Mouse (Mus musculus) adrenal gland, adult 10 weeks (tissue): Measurements from ENCODE around the gene Glb1l2. TPM values are rescaled to one million over a fixed set of nuclear protein-coding genes. Genes with fewer than 3 reads are reported as not detected.

ENCODE experiments used
- polyA plus RNA-seq: library from polyadenylated mRNA; stranded (reverse); fragments of 350-450 nt; fragmentation: Illumina TruSeq; extraction: RNeasy Lipid Tissue Mini Kit (QIAGEN cat#74804); gene quantifications from one replicate; pipeline ENCODE4 v1.2.3, GENCODE M21; 2014; ENCODE audit warnings: low read depth, low replicate concordance

Glb1l2 gene
- 13.3 TPM for polyA plus RNA-seq

DNA sequence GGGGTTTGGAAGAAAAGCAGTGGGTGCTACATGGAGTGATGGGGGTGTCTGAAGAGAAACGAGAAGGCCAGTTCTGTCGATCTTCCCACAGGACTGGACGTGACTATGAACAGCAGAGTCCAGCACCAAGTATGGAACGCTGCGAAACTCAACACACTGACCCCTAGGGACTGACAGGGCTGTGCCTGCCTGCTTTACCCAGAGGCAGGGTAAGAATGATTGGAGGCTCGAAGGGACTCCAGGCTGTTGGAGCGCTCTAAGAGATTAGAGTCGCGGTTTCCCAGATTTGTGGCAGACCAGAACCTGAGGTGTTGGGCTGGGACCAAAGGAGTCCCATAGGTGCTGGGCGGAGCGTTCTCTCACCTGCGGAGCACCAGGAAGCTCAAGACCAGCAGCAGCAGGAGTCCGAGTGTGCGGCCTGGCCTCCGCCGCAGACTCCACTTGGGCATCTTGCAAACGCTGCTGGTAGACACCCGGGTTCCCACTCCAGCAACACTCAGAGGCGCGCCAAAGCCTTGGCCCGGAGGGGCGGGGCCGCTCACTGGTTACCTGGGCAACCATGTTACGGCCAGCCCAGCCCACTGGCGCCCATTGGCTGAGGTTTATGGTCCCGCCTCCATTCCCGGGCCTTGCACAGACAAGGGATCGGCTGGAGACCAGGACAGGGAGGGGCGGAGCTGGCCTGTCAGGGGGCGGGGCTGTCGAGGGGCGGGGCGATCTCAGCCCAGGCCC lies at the start of gene Glb1l2:
Gene Glb1l2, minus strand, starts transcription at position 534 of the 732 bp plus-strand sequence.

DNA sequence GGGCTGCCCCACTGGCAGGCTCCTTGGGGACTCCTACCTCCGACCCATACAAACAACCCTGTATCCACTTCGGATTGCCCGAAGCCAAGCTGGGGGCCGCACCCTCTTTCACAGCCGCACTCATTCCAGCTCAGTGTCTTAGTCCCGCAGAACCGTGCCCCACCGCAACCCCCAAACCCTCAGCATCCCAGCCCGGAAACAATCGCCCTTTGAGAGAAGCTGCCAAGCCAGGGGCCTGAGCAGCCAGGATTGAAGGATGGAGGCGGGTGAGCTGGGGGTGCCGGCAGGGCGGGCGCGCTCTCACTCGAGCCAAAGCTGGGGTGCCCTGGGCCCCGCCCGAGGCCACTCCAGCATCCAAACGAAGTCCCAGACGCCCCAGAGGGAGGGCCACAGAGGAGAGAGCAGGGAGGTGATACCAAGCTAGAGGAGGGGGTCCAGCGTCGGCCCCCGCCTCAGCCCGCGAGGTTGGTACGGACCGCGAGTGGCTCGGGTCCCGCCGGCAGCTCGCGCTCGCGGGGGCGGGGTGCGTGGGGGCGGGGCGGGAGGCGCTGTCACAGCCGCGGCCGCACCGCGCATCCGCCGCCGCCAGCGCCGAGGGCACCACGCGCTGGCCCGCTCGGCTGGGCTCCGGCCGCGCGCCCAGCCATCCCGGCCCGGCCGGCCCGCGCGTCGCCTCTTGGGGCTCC lies 72.9 kb downstream of the Glb1l2 start, which contains the start of gene B3gat1:
Gene B3gat1, plus strand, starts transcription at position 523 of the 686 bp plus-strand sequence.

Other genes starting within 250 kb of the Glb1l2 start
- 0.29 TPM for gene B3gat1, start 72.7 kb downstream of the Glb1l2 start, polyA plus RNA-seq
- 5.3 TPM for gene Glb1l3, start 54.4 kb upstream of the Glb1l2 start, polyA plus RNA-seq
- 0.35 TPM for gene Gm1110, start 116.6 kb upstream of the Glb1l2 start, polyA plus RNA-seq
- 47.5 TPM for gene Acad8, start 193.1 kb upstream of the Glb1l2 start, polyA plus RNA-seq
- gene Thyn1, start 193.2 kb upstream of the Glb1l2 start, polyA plus RNA-seq = 49.4 TPM
- 38.6 TPM for gene Vps26b, start 223.6 kb upstream of the Glb1l2 start, polyA plus RNA-seq
- 24.1 TPM for gene Ncapd3, start 223.7 kb upstream of the Glb1l2 start, polyA plus RNA-seq